Mouse (Mus musculus) retina, embryonic 14.5 days (tissue): ENCODE measurements at regions not wholly inside any gene's neighbourhood (a gene's known extent, or its start where the extent isn't known, plus 50 kb on each side); places are given as distances from the start of the nearest gene placed in this dataset.

Experiments
- DNase-seq: peaks from one replicate; pipeline ENCODE4 v3.0.0-alpha.2; 2015; ENCODE audit warnings: low spot score

DNA sequence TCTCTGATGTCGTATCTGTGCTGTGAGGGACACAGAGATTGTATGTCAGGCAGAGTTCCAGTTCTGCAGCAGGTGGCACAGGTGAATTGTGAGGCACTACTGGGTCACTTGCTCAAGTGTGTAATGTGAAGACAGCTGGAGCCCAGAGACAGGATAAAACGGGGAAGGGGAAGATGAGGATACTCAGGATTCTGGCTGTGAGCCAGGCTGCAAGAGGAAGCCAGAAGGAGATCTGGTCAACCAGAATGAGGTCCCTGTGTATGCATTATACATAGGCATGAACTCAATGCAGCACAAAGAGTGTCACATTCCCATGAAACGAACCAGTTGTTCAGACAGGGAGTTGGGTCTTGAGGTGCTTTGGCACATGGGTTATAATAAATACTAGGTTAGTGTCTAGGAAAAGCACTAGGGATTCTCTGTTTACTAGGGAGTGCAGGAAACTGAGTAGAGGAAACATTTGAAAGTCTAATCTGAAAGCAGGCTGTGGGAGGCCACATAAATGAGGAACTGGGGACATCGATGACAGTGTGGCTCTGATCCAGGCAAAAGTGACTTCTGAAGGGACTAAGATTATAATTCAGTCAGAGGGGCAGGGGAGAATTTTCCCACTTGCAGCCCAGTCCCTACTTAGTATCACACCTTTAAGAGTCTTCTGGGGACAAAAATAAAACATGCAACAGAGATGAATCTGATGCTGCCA is 109.9 kb upstream of the Rxfp2 start:
- no peak for DNase-seq

DNA sequence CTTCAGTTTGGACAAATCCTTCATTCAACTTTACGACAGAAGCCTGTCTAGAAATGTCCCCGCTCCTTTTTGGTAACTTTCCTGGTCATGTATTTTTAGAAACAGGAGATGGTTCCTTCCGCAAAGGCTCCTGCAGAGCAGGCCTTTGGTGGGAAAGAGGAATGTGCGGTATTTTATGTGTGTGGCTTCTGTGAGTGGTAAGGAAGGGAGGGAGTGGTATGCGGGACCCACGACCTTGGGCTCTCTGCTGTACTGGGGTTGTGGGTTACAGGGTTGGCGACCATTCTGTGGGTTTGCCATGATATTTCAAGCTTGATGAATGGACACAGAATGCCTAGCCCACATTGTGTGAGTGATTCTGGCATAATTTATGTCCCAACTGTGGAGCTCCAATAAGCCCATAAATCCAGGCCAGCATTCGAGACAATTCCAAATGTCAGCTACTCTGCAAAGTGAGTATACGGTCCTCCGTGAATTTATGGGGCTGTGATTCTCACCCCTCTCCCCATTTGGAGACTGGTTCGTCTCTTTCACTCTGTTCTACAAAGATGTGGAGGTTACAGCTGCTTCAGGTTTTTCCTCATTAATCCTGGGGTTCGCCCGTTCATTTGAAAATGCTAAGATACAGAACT is 109.3 kb upstream of the Rxfp2 start:
- no peak for DNase-seq

DNA sequence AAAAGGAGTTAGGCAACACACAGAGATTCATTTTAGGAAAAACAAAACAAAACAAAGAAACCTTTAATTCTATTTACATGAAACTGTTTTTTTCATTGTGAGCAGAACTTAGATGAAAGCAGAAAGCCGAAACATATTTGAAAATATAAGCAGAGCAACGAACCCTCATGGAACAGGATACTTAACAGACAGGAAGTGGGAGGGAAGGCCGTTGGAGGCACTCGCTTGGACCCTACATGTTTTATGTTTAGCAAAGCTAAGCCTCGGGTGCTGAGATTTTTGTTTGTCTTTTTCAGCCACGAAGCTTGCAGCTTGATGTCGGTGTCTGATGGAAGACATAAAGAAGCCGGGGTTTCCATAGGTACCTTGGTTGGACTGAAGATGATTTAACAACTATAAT is 108.5 kb upstream of the Rxfp2 start:
- no peak for DNase-seq

DNA sequence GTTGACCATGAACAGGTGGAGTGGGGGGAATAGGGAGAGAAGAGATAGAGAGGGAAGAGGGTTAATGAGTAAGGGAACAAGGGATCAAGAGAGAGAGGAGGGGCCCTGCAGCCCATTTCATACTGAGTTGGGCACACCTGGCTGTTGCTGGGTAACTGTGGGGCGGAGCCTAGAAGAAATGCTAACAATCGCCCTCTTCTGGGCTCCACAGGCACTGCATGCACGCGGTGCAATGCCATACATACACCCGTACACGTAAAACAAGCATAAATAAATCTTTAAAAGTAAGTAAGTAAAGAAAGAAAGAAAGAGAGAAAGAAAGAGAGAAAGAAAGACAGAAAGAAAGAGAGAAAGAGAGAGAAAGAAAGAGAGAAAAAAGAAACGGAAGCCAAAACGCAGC is 106.5 kb upstream of the Rxfp2 start:
- no peak for DNase-seq

DNA sequence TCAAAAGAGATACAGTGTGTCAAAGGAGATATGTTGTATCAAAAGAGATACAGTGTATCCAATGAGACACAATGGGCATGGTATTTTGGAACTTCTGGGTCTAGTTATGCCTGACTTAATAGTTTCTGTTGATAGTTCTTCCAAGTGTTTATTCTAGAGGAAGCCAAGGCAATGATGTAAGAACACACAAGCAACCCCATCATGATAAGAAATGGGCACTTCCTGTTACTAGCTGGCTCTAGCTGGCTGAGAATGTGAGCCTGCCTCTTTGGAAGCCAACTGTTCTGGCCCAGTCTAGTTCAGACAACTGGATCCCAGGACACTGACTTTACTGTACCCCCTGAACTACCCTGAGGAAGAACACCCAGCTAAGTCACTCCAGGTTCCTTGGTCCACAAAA is 102.7 kb upstream of the Rxfp2 start:
- no peak for DNase-seq

DNA sequence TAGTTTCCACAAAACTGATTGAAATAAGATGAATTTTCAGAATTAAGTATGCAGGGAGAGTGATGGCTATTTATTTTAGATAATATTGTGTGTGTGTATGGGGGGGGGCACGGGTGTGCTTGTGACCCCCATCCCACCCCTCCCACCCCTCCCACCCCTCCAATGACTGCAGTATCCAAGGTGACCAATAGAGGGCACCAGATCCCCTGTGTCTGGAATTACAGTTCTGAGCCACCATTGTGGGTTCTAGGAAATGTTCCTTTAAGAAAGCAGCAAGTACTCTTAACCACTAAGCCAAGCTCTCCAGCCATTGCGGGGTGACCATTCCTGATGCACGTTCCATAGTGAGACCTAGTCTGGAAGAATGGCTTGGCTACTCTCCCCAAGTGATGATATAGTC is 101.1 kb upstream of the Rxfp2 start:
- DNase-seq: no peak

DNA sequence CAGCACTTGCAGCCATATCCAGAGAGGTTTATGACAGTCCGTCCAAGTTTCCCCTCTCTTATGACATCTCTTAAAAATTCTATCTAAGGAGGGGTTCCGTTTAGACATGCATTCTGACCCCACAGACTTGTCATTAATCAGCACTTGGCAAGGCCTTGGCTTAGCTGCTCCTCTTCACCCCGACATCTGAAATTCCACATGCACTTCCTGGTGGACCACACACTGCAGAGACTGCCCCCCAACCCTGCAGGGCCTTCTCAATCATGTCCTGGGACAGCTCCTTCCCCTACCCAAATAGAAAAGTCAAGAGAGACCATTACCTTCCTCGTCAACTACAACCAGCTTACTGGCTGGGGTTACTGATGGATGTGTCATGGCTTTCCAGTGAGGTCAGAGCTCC is 99.4 kb upstream of the Rxfp2 start:
- DNase-seq: no peak

DNA sequence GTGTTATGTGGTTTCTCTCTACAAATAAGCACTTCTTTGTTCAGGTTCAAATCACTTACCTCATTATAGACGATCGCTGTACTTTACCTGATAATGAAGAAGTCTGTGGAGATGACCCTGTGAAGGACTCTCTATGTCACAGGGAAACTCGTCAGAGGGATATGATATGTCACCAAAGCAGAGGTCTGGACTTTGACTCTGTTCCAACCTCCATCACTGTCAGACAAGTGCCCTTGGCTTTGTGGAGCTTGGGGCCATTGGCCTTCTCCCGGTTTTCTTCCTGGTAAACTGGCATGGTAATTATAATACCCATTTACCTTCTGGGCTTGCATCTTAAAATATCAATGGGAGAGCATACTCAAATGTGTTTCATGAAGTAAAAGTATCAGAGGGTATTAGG is 98.1 kb upstream of the Rxfp2 start:
- DNase-seq: no peak

DNA sequence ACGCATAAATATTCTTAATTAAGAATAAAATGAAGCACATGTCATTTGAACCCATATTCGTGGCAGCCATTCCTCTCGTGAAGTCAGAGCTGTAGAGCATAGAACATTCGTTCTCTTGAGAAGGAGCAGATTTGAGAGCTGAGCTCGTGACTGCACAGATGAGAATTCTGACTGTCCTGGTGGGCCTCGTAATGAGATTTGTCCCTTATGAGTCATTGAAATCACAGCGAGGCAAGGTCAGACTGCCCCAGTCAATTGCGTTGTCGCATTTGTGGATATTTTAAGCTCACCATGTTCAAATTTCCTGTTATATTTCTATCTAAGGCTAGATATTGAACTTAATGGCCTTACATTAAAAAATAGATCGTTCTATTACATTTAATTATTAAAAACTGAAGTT is 94.0 kb upstream of the Rxfp2 start:
- no peak for DNase-seq

DNA sequence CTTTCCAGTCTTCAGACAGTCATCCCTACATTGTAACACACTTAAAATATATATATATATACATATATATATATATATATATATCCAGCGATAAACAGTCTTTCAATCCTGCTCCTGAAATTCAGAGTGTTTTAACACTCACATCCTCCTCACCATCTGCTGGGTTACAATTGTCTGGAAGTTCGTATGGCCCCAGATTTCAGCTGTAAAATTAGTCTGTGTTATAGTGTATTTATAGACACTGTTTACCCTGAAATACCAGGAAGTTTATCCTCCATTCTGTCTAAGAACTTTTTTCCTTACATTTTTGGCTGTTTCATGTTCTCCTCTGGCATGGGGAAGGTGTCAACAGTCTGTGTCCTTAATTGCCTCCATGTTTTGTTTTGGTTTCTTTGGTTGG is 91.7 kb upstream of the Rxfp2 start:
- no peak for DNase-seq

DNA sequence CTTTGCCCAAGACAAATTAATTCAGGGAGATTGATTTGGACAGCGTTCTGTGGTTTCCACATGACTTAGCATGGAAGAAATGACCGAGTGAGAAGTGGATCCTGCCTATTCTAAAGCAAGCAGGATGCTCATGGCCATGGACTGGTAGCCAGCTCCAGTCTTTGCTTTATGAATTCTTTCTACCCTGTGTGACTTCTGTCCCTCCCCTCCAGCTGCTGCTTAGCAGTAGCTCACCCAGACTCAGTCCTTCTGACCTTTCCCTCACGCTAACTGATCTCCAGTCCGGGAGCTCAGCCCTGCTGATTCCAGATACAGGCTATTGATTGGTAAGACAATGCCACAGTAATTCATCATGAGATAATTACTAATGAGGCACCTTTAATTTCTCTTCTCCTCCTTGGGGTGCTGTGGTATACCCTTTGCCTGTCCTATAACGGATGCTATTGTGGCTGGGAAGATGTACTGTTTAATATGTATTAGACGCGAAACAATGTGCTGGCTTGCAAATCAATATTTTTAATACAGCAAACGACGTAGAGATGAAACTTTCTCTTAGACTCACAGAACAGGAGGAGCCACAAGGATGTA is 86.8 kb upstream of the Rxfp2 start:
- peak; percentile 33 for DNase-seq

DNA sequence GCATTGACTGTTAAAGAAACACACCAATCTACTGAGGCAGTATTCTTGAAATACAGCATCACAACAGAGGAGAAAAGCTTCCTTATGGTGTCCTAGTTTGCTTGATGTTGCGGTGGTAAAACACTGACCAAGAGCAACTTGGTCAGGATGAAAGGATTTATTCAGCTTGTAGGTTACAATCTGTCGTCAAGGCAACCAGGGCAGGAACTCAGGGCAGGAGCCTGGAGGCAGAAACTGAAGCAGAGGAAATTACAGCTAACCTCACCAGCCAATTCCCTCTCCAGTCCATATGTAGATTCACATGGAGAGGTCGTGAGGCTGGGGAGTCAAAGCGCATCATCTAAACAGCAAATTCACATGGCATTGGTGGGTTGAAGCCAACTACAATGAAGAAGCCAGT is 86.3 kb upstream of the Rxfp2 start:
- DNase-seq: peak; percentile 35

DNA sequence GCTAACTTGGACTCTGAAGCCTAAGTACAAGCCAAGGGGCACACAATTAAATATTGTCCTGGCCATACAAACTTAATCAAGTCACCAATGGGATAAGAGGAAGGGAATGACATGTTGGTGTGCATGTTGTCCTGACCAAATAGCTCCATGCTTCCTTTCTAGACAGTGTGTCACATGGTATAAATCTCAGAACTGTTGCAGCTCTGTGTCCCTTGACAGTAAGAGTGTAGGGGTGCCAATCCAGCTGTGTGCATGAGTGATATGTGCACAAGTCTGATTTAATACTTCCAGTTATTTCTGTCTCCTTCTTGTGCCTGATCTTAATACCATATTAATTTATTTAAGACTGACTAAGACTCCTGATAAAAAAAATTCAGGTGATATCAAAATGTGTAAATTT is 72.8 kb upstream of the Rxfp2 start:
- no peak for DNase-seq

DNA sequence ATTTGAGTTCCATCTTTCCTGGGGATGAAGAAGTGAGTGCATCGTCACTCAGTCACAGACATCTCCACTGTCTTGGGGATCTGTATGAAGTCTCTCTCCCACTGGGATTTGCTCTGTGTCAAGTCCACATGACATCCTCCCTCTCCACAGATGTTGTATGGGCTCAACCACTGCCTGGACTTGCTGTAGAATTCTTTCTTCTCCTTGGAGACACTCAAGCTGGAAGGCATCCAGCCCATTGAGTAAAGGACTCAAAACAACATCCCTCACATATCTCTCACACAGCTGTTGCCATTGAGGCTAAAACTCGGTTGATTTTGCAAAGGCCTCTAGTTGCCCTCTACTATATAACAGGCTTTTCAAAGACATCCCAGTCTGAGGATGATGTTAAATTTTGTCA is 71.0 kb upstream of the Rxfp2 start:
- no peak for DNase-seq

DNA sequence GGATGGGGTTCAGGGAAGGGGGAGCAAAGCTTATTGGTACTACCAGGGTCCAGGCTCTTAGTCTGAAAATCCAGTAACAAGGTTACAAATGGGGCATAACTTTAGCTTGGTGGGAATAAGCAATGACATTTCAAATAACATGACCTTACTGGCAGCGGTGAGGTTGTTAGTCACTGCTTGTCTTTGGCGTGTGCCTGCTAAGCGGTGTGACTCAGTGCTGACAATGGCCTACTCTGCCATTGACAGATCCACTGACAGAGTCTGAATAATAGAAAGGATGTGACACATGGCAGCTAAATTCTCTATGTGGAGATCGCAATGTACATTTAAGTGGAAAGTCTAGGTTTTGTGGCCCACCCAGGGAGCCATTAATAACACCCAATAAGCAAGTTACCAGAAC is 61.5 kb upstream of the Rxfp2 start:
- no peak for DNase-seq

DNA sequence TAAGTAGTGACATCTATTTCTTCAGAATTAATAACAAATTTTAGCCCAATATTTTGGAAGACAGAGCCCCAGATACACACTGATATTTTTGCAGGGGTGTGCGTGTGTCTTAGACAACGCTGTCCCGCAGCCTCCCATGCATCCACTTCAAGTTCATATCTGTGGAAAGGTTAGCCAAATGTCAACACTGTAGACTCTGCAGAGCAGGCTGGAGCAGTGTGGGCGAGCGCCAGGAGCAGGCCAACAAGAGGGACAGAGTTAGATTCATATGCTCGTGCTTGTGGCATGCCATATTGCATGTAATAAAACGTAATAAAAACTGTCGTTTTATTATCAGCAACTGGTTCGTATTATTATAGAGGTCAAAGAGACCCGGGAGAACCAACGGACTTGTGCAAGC is 57.3 kb upstream of the Rxfp2 start:
- no peak for DNase-seq

DNA sequence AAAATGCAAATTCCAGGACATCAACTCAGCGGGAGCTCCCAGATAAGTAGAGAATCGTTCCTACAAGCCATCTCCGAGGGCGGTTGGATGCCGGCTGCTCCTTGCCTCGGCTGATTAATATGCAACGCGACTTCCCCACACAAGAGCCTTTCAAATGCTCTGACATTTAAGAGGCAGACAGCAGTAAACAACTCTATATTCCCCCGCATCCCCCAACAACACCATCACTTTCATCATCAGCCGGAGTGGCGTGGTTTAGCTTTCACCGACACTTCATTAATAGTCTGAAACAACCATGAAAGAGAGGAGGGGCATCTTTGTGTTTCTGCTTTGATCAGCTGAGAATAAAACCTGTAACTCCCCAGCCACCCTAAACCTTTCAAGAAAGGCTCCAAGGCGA is 53.7 kb upstream of the Rxfp2 start:
- DNase-seq: peak; percentile 8
